Mouse (Mus musculus): Measurements from ENCODE around the gene Hist1h3i.
A peak's percentile ranks its signal among the peaks of the same experiment; 100 is the strongest.
"Not testable (repeated sequence)": the region's sequence is repeated elsewhere in the genome, so short reads cannot be mapped to it uniquely, and the experiment has no call there.

The Hist1h3i gene

GRCm38 (mm10) chr13:21783255-21783617 is at the start of gene Hist1h3i:
TSS of gene Hist1h3i (minus strand) at chr13:21783370.
- DNase-seq (ENCODE audit: low read depth, low spot score): peak; percentile 93

- DNase-seq (ENCODE audit: low read depth, low spot score): not testable (repeated sequence)
These were observed 48.5 kb upstream of the Hist1h3i start, which contains the start of gene Hist1h4n for GRCm38 (mm10) chr13:21831418-21832394. TSS of gene Hist1h4n (minus strand) at chr13:21832196.

- no peak for DNase-seq (ENCODE audit: low read depth, low spot score)
These were observed 47.2 kb upstream of the Hist1h3i start for GRCm38 (mm10) chr13:21830344-21830743.

GRCm38 (mm10) chr13:21828511-21828910 is 45.3 kb upstream of the Hist1h3i start:
- DNase-seq (ENCODE audit: low read depth, low spot score): no peak

- not testable (repeated sequence) for DNase-seq (ENCODE audit: low read depth, low spot score)
These were observed 37.1 kb upstream of the Hist1h3i start for GRCm38 (mm10) chr13:21820082-21820890.

- not testable (repeated sequence) for DNase-seq (ENCODE audit: low read depth, low spot score)
These were observed 28.9 kb upstream of the Hist1h3i start for GRCm38 (mm10) chr13:21812092-21812491.

GRCm38 (mm10) chr13:21811539-21811938 is 28.4 kb upstream of the Hist1h3i start, which contains the start of gene Hist1h4m:
TSS of gene Hist1h4m (plus strand) at chr13:21811746.
- DNase-seq (ENCODE audit: low read depth, low spot score): not testable (repeated sequence)

- not testable (repeated sequence) for DNase-seq (ENCODE audit: low read depth, low spot score)
These were observed 27.9 kb upstream of the Hist1h3i start for GRCm38 (mm10) chr13:21811074-21811473.

GRCm38 (mm10) chr13:21810073-21810472 is 26.9 kb upstream of the Hist1h3i start, which contains the start of the genes Hist1h2bq and Hist1h2ao:
TSS of gene Hist1h2bq (minus strand) at chr13:21810197.
TSS of gene Hist1h2ao (plus strand) at chr13:21810465.
- not testable (repeated sequence) for DNase-seq (ENCODE audit: low read depth, low spot score)

GRCm38 (mm10) chr13:21803058-21803457 is 19.9 kb upstream of the Hist1h3i start:
- not testable (repeated sequence) for DNase-seq (ENCODE audit: low read depth, low spot score)

GRCm38 (mm10) chr13:21797163-21797562 is 14.0 kb upstream of the Hist1h3i start:
- DNase-seq (ENCODE audit: low read depth, low spot score): not testable (repeated sequence)

GRCm38 (mm10) chr13:21795584-21795983 is 12.4 kb upstream of the Hist1h3i start:
- DNase-seq (ENCODE audit: low read depth, low spot score): no peak

- DNase-seq (ENCODE audit: low read depth, low spot score): no peak
These were observed 7.6 kb upstream of the Hist1h3i start for GRCm38 (mm10) chr13:21790601-21791283.

GRCm38 (mm10) chr13:21789925-21790324 is 6.8 kb upstream of the Hist1h3i start:
- DNase-seq (ENCODE audit: low read depth, low spot score): no peak

GRCm38 (mm10) chr13:21787760-21788593 is 4.8 kb upstream of the Hist1h3i start:
- DNase-seq (ENCODE audit: low read depth, low spot score): no peak

- DNase-seq (ENCODE audit: low read depth, low spot score): peak; percentile 98
These were observed 3.9 kb upstream of the Hist1h3i start, which contains the start of the genes Hist1h2an and Hist1h2bp for GRCm38 (mm10) chr13:21786899-21787629. TSS of gene Hist1h2an (minus strand) at chr13:21787218. TSS of gene Hist1h2bp (plus strand) at chr13:21787461.

GRCm38 (mm10) chr13:21786189-21786898 is 3.2 kb upstream of the Hist1h3i start:
- peak; percentile 61 for DNase-seq (ENCODE audit: low read depth, low spot score)

- no peak for DNase-seq (ENCODE audit: low read depth, low spot score)
These were observed 1.1 kb upstream of the Hist1h3i start for GRCm38 (mm10) chr13:21784311-21784710.

GRCm38 (mm10) chr13:21783734-21784161 is 578 bp upstream of the Hist1h3i start:
- no peak for DNase-seq (ENCODE audit: low read depth, low spot score)
